Mouse (Mus musculus) midbrain, embryonic 14.5 days (tissue): ENCODE measurements around the gene Spx. TPM values are rescaled to one million over a fixed set of nuclear protein-coding genes. Genes with fewer than 3 reads are reported as not detected.
A peak's percentile ranks its signal among the peaks of the same experiment; 100 is the strongest.

ENCODE experiments used
- ATAC-seq: fragments of 200-750 bp; cut with Nextera tagmentation; 2 replicates; pipeline ENCODE4 v1.8.0; 2017; ENCODE audit warnings: moderate number of reproducible peaks, moderate library complexity; ENCODE audit not compliant: low FRiP score, low TSS enrichment
- DNase-seq: peaks from one replicate; pipeline ENCODE4 v3.0.0-alpha.2; 2015
- H3K27ac ChIP-seq: fragments of 300-500 bp; sonication (generic); replicated peaks from 2 replicates; pipeline ENCODE4 v1.5.1; 2014; ENCODE audit warnings: mild to moderate bottlenecking, low read depth, low read length, moderate library complexity
- H3K27me3 ChIP-seq: fragments of 300-500 bp; sonication (generic); 2 replicates; pipeline ENCODE4 v1.6.1; 2014; ENCODE audit warnings: low read length, control low read depth, mixed read lengths; ENCODE audit not compliant: control insufficient read depth, insufficient read depth
- H3K36me3 ChIP-seq: fragments of 300-500 bp; sonication (generic); 2 replicates; pipeline ENCODE4 v1.6.1; 2014; ENCODE audit warnings: low read length, control low read depth; ENCODE audit not compliant: control insufficient read depth, insufficient read depth
- H3K4me1 ChIP-seq: fragments of 300-500 bp; sonication (generic); 2 replicates; pipeline ENCODE4 v1.6.1; 2014; ENCODE audit warnings: mild to moderate bottlenecking, antibody characterized with exemption, low read length, control low read depth; ENCODE audit not compliant: control insufficient read depth, insufficient read depth
- H3K4me2 ChIP-seq: fragments of 300-500 bp; sonication (generic); 2 replicates; pipeline ENCODE4 v1.6.1; 2014; ENCODE audit warnings: mild to moderate bottlenecking, low read length, moderate library complexity
- H3K4me3 ChIP-seq: fragments of 300-500 bp; sonication (generic); replicated peaks from 2 replicates; pipeline ENCODE4 v1.5.1; 2014; ENCODE audit warnings: low read depth, low read length
- H3K9ac ChIP-seq: fragments of 300-500 bp; sonication (generic); replicated peaks from 2 replicates; pipeline ENCODE4 v1.6.1; 2014; ENCODE audit warnings: mild to moderate bottlenecking, low read length, moderate library complexity
- H3K9me3 ChIP-seq: fragments of 300-500 bp; sonication (generic); 2 replicates; pipeline ENCODE4 v1.6.1; 2016; ENCODE audit warnings: low read length, control low read depth, mixed read lengths; ENCODE audit not compliant: control insufficient read depth
- WGBS: fragments of 180-500 bp; shearing (Covaris S2); extraction: QIAGEN DNeasy Blood & Tissue Kit; methylation state at CpG from one replicate; pipeline ENCODE4 v1.1.7; 2014; 5-methylcytosine and 5-hydroxymethylcytosine counted together
- polyA plus RNA-seq: library from polyadenylated mRNA; unstranded; fragments of >200 nt; fragmentation: Nextera tagmentation; extraction: Ambion mirVana; gene quantifications from 2 replicates; pipeline ENCODE4 v1.2.1, GENCODE M21; 2014

Spx gene
- polyA plus RNA-seq, 1 experiment from 2014 or later = 9.8 TPM

DNA sequence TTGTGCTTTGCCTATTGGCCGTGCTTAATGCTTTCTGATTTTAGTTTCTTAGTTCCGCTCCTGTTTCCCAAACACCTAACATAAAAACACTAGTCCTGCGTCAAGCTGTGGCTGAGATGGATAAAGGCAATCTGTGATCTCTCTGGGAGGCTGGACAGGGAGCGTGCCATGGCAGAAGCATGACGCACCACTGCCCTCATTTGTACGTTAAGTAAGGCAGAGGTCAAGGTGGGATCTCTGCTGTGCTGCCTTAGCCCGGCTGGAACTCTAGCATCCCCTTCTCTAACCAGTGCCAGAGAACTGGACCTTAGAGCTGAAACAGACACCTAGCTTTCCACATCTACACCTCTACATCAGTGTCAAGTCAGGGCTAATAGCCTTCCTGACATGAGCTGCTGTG is 31.6 kb upstream of the Spx start:
- no peak overlapping the region for H3K4me3 ChIP-seq
- DNase-seq (no peak), ATAC-seq (no peak)
- peaks cover 4% of the 10 kb centered on the region; the same call in 1 of the 2 replicates for H3K36me3 ChIP-seq
- no peaks in the 10 kb centered on the region for H3K27me3 ChIP-seq
- H3K27ac ChIP-seq = no peak overlapping the region
- WGBS = 93% methylated on average over 7 of the region's 7 CpGs
- no peaks in the 10 kb centered on the region for H3K9me3 ChIP-seq
- 0 out of 2 replicates have a peak, but pooled peaks cover 5% of the 10 kb centered on the region for H3K4me1 ChIP-seq
- H3K4me2 ChIP-seq = no peak overlapping the region
- no peak overlapping the region for H3K9ac ChIP-seq

DNA sequence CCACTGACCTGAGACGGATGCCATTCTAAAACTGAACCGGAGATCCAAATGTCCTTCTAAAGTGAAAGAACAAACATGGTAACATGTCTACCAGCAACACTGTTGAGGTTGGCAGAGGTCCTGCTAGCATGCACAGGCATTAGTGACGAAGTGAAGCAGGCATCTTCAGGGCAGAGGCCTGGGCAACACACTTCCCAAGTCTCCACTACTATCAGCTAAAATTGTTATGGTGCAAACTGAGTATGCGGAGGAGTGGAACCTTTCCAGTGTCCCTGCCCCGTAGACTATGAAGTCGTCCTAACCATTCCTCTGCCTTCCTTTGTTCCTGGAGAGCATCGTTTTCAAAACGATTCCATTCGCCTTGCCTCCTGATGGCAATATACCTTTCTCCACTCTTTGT is 28.7 kb upstream of the Spx start:
- H3K9ac ChIP-seq = no peak overlapping the region
- no peak overlapping the region for H3K27ac ChIP-seq
- peaks cover 18% of the 10 kb centered on the region; the same call in 1 of the 2 replicates for H3K4me1 ChIP-seq
- H3K36me3 ChIP-seq = no peaks in the 10 kb centered on the region
- H3K27me3 ChIP-seq = no peaks in the 10 kb centered on the region
- no peak for ATAC-seq
- WGBS = 92% methylated on average over 9 of the region's 9 CpGs
- no peaks in the 10 kb centered on the region for H3K9me3 ChIP-seq
- no peak for DNase-seq
- H3K4me3 ChIP-seq = no peak overlapping the region
- no peak overlapping the region for H3K4me2 ChIP-seq

DNA sequence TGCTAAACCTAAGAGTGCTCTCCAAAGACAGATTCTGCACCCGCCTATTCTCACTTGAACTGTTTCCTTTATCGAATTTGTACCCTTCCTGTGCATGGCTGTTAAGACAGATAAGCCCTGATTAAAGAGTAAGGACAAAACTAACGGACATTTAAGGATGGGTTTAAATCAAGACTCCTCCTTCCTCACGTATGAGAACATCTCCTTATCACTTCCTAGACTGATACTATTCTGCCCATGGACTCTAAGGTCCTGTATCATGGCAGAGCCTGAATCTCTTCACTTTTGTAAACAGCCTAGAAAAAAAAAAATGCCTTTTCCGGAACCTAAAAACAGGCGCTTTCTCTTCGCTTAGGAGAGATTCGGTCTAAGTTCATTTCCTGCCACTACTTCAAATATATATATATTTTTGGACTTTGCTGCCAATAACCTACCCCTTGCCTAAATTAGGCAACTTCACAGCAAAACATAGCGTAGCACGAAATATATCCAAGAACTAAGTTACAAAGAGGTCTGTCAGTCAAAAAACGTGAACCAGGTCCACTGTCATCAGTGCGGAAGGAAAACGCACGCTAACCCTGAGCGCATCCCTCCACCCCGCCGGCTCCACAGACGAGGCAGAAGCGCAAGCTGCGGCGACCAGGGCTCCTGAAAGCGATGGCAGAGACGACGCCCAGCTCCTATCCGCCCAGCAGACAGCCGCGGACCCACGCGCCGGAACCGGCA is 26.8 kb upstream of the Spx start:
- 7% methylated on average over 31 of the region's 31 CpGs for whole genome bisulfite sequencing
- Histone ChIP-seq H3K4me2 (peak overlapping the region; percentile 66), H3K4me1 (peaks cover 18% of the 10 kb centered on the region; the same call in 1 of the 2 replicates), H3K36me3 (no peaks in the 10 kb centered on the region), H3K27me3 (no peaks in the 10 kb centered on the region), H3K4me3 (peak overlapping the region; percentile 99), H3K9me3 (no peaks in the 10 kb centered on the region), H3K27ac (no peak overlapping the region), H3K9ac (peak overlapping the region; percentile 81)
- ATAC-seq = peak; percentile 76
- no peak for DNase-seq

DNA sequence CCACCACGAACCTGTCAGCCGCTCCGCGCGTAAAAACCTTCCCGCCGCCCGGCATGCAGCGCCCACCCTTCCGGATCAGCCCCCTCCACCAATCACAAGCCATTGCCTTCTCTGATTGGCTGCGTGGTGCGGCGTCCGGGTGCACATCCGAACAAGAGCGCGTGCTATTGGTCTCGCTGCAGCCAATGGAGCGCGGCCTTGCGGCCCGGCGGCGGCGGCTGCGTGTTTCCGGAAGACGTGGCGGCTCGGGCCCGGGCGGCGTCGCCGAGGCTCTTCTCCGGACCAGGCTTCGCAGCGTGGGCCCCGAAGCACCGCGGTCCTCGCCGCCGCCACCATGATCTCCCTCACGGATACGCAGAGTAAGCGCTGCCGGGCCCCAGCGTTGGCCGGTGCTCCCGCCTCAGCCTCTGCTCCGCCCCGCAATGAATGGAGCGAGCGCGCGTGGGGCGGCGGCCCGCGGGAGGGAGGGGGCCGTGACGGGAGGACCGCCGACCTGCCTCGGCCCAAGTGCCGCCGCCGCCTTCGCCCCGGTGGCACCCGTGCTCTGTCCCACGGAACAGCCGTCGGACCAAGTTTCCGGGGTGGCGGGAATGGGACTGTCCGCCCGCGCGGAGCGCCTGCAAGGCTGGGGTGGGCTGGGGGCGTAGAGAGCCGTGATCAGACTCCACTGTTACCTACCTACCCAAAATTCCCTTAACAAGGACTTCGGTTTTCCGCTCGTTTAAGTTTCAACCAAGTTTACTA is 26.1 kb upstream of the Spx start, which contains the start of the genes Recql and Golt1b:
TSS of gene Recql (minus strand) at position 77 of the 744 bp plus-strand sequence.
TSS of gene Golt1b (plus strand) at position 211 of the 744 bp plus-strand sequence.
- ATAC-seq (peak; percentile 100), DNase-seq (peak; percentile 98)
- WGBS = under 1% methylated on average over 82 of the region's 87 CpGs
- Histone ChIP-seq H3K4me2 (peak within 1 kb of the TSS; percentile 71), H3K4me1 (peaks cover 18% of the 10 kb centered on the region; the same call in 1 of the 2 replicates), H3K27ac (no peak within 1 kb of the TSS), H3K9ac (peak within 1 kb of the TSS; percentile 81), H3K9me3 (no peaks in the 10 kb centered on the region), H3K36me3 (0 out of 2 replicates have a peak, but pooled peaks cover 3% of the 10 kb centered on the region), H3K27me3 (no peaks in the 10 kb centered on the region), H3K4me3 (peak within 1 kb of the TSS; percentile 99)

DNA sequence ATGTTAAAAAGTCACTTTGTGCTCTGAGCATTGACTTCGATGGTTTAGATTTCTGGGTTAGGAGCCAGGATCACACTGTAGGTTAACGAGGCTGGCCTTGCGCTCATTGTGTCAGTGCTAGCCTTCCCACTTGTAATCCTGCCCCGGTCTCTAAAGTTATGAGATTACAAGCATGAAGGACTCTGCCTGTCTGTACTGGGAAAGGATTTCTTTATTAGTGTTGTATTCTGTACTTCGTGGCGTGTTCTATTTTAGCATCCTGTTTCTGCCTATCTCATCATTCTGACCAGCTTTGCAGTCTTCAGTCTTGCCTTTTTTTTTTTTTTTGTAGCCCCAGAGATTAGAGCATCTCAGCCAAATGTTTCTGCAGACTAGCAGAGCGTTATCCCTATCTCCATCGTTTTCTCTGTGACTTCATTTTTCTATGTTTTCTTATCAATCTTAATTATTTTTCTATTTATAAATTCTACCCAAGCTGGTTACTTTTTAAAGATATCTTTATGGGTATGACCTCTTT is 25.4 kb upstream of the Spx start:
- Histone ChIP-seq H3K4me1 (peaks cover 18% of the 10 kb centered on the region; the same call in 1 of the 2 replicates), H3K27ac (no peak overlapping the region), H3K4me3 (peak overlapping the region; percentile 99), H3K4me2 (peak overlapping the region; percentile 71), H3K9me3 (no peaks in the 10 kb centered on the region), H3K9ac (peak overlapping the region; percentile 81), H3K27me3 (no peaks in the 10 kb centered on the region), H3K36me3 (peaks cover 5% of the 10 kb centered on the region; the same call in 1 of the 2 replicates)
- 22% methylated on average over 8 of the region's 8 CpGs for WGBS
- ATAC-seq = no peak
- no peak for DNase-seq

DNA sequence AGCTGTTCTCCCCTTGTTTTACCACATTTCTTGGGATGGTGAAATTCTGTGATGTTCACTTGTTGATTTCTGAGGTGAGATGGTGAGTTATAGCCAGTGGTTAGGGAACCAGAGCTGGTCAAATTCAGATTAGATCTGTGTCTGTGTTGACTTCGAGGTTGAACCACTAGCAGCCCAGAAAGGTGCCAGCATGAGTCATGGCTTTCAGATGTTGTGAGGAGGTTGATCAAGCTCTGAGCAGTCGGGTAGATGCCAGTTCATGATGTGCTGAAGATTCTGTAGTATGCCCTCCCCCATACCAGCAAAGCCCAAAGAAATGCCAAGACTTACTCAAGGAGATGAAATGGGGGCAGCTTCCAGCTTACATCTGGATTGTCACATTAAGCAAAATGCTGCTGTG is 24.1 kb upstream of the Spx start:
- DNase-seq = no peak
- Histone ChIP-seq H3K4me2 (no peak overlapping the region), H3K4me1 (peaks cover 18% of the 10 kb centered on the region; the same call in 1 of the 2 replicates), H3K27ac (no peak overlapping the region), H3K27me3 (no peaks in the 10 kb centered on the region), H3K4me3 (no peak overlapping the region), H3K9me3 (no peaks in the 10 kb centered on the region), H3K36me3 (peaks cover 13% of the 10 kb centered on the region; the same call in 1 of the 2 replicates), H3K9ac (no peak overlapping the region)
- 86% methylated on average over 2 of the region's 2 CpGs for WGBS
- no peak for ATAC-seq

DNA sequence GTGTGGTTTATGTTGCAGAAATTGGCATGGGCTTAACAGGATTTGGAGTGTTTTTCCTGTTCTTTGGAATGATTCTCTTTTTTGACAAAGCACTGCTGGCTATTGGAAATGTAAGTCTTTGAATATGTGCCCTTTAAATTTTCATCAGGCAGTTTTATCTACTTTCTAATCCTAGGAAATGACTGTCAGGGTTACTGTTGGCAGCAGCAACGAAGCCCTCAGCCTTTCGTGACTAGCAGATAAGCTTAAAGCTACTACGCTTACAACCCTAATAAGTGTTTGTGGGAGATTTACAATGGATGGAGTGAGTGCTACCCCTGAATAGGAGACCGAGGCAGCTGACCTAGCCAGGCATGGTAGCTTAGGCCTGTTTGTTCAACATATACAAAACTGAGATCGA is 20.9 kb upstream of the Spx start:
- H3K36me3 ChIP-seq = peaks cover 38% of the 10 kb centered on the region
- H3K27ac ChIP-seq = no peak overlapping the region
- H3K27me3 ChIP-seq = no peaks in the 10 kb centered on the region
- no peak overlapping the region for H3K4me2 ChIP-seq
- ATAC-seq = no peak
- no peaks in the 10 kb centered on the region for H3K9me3 ChIP-seq
- H3K4me1 ChIP-seq = peaks cover 13% of the 10 kb centered on the region; the same call in 1 of the 2 replicates
- no peak for DNase-seq
- H3K9ac ChIP-seq = no peak overlapping the region
- 93% methylated on average over 5 of the region's 5 CpGs for WGBS
- H3K4me3 ChIP-seq = no peak overlapping the region

DNA sequence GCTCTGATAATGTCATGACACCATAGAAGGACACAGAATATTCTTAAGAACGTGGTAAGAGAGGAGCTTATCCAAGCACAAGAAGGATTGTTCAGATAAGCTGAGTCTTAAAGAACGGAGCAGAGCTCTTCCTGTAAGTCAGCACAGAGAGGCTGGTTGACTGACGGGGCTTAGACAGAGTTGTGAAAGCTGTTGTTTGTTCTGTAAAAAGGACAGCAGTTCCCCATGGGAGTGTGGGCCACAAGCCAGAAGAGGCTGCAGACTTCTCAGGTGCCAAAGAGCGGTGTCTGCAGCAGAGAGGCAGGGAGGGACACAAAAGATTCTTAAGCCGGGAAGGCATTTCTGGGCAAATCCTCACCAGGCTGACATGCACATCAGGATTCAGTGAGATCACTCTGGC is 18.6 kb upstream of the Spx start:
- Histone ChIP-seq H3K4me1 (no peaks in the 10 kb centered on the region), H3K27me3 (no peaks in the 10 kb centered on the region), H3K9me3 (no peaks in the 10 kb centered on the region), H3K4me3 (no peak overlapping the region), H3K36me3 (peaks cover 38% of the 10 kb centered on the region), H3K4me2 (no peak overlapping the region), H3K9ac (no peak overlapping the region), H3K27ac (no peak overlapping the region)
- no peak for ATAC-seq
- peak; percentile 13 for DNase-seq
- WGBS = 83% methylated on average over 5 of the region's 5 CpGs
